Mouse (Mus musculus) gastrocnemius, postnatal 25 days (tissue): ENCODE results near the gene Olfr1178. TPM values are rescaled to one million over a fixed set of nuclear protein-coding genes. Genes with fewer than 3 reads are reported as not detected.

Experiments used
- DNase-seq: peaks from one replicate; pipeline ENCODE4 v3.0.0; 2022
- long read RNA-seq, 2 experiments: library from polyadenylated mRNA; stranded (forward); transcript quantifications; one replicate each; pipeline ENCODE4 v2.0.0; 2021
- total RNA-seq, 2 experiments: library from RNA; stranded (reverse); gene quantifications; 1 replicate in 1 of 2; 2 replicates in 1 of 2; pipeline ENCODE4 v1.2.3; 2021

Gene Olfr1178
- not detected for total RNA-seq
- long read RNA-seq, experiment 1, result 0 reads
- long read RNA-seq, experiment 2, result 0 reads

- DNase-seq, result no peak
Measured at GRCm38 (mm10) chr2:88386762-88387161, at the start of gene Olfr1178. Olfr1178 (plus strand) TSS chr2:88387062.

- no peak for DNase-seq
Measured at GRCm38 (mm10) chr2:88346392-88346791, 40.5 kb upstream of the Olfr1178 start, which contains the start of gene Olfr1177-ps. Olfr1177-ps (minus strand) TSS chr2:88346492.

DNA sequence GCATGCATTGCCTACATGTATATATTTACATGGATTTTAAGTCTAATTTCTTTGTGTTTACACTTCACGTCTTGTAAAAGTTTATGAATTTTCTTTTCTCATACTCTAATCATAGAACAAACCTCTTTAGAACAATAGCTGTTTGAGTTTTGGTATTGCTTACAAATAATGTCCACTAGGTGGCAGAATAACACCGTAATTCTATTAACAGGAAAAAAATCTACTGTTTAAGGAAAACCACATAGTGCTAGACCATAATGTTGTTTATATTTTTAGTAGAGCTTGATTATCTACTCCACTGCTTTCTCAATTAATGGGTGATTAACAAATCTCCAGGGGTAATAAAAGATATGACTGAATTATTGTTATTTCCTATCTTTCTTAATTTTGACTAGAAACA lies 30.6 kb upstream of the Olfr1178 start:
- no peak for DNase-seq

DNA sequence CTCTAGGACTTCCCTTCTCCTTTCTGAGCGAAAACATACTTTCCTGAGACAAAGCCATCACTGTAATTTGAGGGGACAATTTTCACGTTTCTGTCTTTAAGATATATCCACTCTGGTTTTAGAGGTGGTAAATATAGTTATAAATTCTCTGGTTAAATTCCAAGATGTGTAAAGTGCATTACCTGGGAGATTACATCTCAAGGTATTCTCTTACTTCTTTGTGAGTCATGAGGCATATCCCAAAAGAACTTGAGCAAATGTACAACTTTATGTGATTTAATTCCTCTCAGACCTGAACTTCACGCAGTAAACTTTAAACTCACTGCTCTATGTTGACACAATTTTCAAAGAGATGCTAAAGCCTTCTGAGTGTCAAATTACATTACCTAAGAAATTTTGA lies 19.5 kb downstream of the Olfr1178 start, which contains the start of gene Olfr1179:
Gene Olfr1179, minus strand, starts transcription at position 101 of the 400 bp plus-strand sequence.
- no peak for DNase-seq

DNA sequence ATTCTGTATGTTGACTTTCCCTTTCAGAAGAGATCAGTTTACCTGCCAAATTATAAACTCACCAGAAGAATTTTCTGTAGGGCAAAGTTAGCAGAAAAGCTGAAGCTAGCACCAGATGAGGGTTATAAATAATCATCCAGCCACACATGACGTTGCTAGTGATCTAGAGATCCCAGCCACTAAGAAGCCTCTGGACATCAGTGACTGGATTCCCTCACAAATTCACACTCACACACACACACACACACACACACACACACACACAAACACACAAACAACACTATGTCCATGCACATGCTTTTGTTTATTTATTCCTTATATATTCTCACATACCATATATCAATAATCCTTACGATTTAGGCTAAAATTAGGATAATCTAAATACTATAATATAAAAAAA lies 32.2 kb downstream of the Olfr1178 start, which contains the start of gene Olfr1180:
Gene Olfr1180, minus strand, starts transcription at position 101 of the 400 bp plus-strand sequence.
- no peak for DNase-seq

DNA sequence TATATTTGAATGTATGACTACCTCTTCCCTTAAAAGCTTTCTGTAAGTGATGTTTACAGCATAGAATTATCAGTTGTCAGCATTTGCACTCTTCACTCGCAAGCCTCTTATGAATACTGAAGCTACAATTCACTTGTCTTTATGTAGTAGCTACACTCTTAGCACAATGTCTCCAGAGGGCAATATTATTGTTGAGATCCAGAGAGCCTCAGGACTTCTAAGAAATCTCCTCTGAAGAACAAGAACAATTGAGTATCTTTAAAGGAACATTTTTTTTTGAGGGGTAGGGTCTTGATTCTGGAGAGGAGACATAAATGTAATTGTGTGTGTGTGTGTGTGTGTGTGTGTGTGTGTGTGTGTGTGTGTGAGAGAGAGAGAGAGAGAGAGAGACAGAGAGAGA lies 39.2 kb downstream of the Olfr1178 start, which contains the start of gene Olfr1181:
Gene Olfr1181, minus strand, starts transcription at position 101 of the 400 bp plus-strand sequence.
- no peak for DNase-seq

DNA sequence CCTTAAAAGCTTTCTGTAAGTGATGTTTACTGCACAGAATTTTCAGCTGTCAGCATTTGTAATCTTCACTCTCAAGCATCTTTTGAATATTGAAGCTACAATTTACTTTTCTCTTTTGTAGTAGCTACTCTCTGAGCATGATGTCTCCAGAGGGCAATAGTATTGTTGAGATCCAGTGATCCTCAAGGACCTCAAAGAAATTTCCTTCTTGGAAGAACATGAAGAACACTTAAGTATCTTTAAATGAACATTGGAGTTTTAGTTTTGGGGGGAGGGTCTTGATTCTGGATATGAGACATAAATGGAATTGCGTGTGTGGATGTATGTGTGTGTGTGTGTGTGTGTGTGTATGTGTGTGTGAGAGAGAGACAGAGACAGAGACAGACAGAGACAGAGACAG lies 62.2 kb downstream of the Olfr1178 start, which contains the start of gene Gm13757:
Gene Gm13757, minus strand, starts transcription at position 101 of the 400 bp plus-strand sequence.
- no peak for DNase-seq

Other genes with a start within 250 kb of the Olfr1178 start
- not detected for gene Olfr1167, start 231.9 kb upstream of the Olfr1178 start, total RNA-seq
- gene Olfr1168, start 205.2 kb upstream of the Olfr1178 start, total RNA-seq, result not detected
- gene Olfr1170, start 158.7 kb upstream of the Olfr1178 start, total RNA-seq, result not detected
- gene Olfr1173, start 107.2 kb upstream of the Olfr1178 start, total RNA-seq, result not detected
- gene Olfr1174-ps, start 71.9 kb upstream of the Olfr1178 start, total RNA-seq, result not detected
- gene Olfr1175-ps, start 59.8 kb upstream of the Olfr1178 start, total RNA-seq, result not detected
- not detected for gene Olfr1176, start 50.3 kb upstream of the Olfr1178 start, total RNA-seq
- not detected for gene Olfr1177-ps, start 40.6 kb upstream of the Olfr1178 start, total RNA-seq
- gene Olfr1179, start 19.4 kb downstream of the Olfr1178 start, total RNA-seq, result not detected
- gene Olfr1180, start 32.1 kb downstream of the Olfr1178 start, total RNA-seq, result not detected
- gene Olfr1181, start 39.1 kb downstream of the Olfr1178 start, total RNA-seq, result not detected
- not detected for gene Gm13757, start 62.1 kb downstream of the Olfr1178 start, total RNA-seq
- gene Olfr1183, start 67.8 kb downstream of the Olfr1178 start, total RNA-seq, result not detected
- gene Olfr1184, start 96.5 kb downstream of the Olfr1178 start, total RNA-seq, result not detected
- gene Olfr1185-ps1, start 106.3 kb downstream of the Olfr1178 start, total RNA-seq, result not detected
- gene Olfr1186, start 131.5 kb downstream of the Olfr1178 start, total RNA-seq, result not detected
- gene Olfr1188, start 169.9 kb downstream of the Olfr1178 start, total RNA-seq, result not detected
- gene Olfr1189, start 199.4 kb downstream of the Olfr1178 start, total RNA-seq, result not detected